Mouse (Mus musculus) kidney, embryonic 16.5 days (tissue): ENCODE results near the gene Gm3327. TPM values are rescaled to one million over a fixed set of nuclear protein-coding genes. Genes with fewer than 3 reads are reported as not detected.

Experiments used
- polyA plus RNA-seq: library from polyadenylated mRNA; unstranded; fragments of >200 nt; fragmentation: Nextera tagmentation; extraction: Ambion mirVana; gene quantifications from 2 replicates; pipeline ENCODE4 v1.2.1, GENCODE M21; 2015

Gm3327 gene
- polyA plus RNA-seq, 1 experiment from 2014 or later, result not detected

Other genes starting within 250 kb of the Gm3327 start
- gene Ear1, start 248.3 kb upstream of the Gm3327 start, polyA plus RNA-seq, result not detected in 2 replicates
- not detected in 2 replicates for gene Ear10, start 200.3 kb upstream of the Gm3327 start, polyA plus RNA-seq
- 17.8 and 19.3 TPM in 2 replicates for gene Gm8113, start 198.5 kb upstream of the Gm3327 start, polyA plus RNA-seq
- gene Ang5, start 166.8 kb upstream of the Gm3327 start, polyA plus RNA-seq, result not detected in 2 replicates
- not detected in 2 replicates for gene Ang6, start 121.6 kb upstream of the Gm3327 start, polyA plus RNA-seq
- gene Ear2, start 21.2 kb upstream of the Gm3327 start, polyA plus RNA-seq, result 0.46 TPM in 1 of 2 replicates, not detected in the other
- not detected in 2 replicates for gene Gm8212, start 73.8 kb downstream of the Gm3327 start, polyA plus RNA-seq
- not detected in 2 replicates for gene 4930503E14Rik, start 89.4 kb downstream of the Gm3327 start, polyA plus RNA-seq
- not detected in 2 replicates for gene Gm8220, start 161.7 kb downstream of the Gm3327 start, polyA plus RNA-seq
- gene Gm5930, start 214.7 kb downstream of the Gm3327 start, polyA plus RNA-seq, result not detected in 2 replicates
- gene Gm8229, start 241.5 kb downstream of the Gm3327 start, polyA plus RNA-seq, result not detected in 2 replicates